Mouse (Mus musculus) cerebellum, postnatal 4 days (tissue): ENCODE results near the gene Pde4b.

Source experiments
- DNase-seq, 2 experiments: peaks; one replicate each; pipeline ENCODE4 v3.0.0; 2022; ENCODE audit warnings: low spot score in 2 of 2, mixed read lengths in 1 of 2

The Pde4b gene

DNA sequence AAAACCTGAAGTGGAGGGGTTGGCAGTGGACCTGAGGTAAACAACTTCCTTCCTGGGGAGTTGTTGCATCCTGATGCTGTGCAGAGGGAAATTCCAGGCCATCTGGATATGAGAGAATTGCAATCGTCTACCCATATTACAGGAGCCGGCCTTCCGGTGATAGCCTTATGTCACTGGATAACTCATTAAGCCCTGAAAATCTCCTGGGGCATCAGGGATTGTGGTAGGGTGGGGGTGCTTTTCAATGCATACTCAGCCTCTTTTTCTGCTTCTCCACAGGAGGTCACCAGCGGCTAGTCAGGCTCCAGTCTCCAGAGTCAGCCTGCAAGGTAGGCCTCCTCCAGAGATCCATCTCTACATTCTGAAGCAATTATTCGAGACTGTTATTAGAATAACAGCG lies 418.4 kb downstream of the Pde4b start:
- DNase-seq: no peak

DNA sequence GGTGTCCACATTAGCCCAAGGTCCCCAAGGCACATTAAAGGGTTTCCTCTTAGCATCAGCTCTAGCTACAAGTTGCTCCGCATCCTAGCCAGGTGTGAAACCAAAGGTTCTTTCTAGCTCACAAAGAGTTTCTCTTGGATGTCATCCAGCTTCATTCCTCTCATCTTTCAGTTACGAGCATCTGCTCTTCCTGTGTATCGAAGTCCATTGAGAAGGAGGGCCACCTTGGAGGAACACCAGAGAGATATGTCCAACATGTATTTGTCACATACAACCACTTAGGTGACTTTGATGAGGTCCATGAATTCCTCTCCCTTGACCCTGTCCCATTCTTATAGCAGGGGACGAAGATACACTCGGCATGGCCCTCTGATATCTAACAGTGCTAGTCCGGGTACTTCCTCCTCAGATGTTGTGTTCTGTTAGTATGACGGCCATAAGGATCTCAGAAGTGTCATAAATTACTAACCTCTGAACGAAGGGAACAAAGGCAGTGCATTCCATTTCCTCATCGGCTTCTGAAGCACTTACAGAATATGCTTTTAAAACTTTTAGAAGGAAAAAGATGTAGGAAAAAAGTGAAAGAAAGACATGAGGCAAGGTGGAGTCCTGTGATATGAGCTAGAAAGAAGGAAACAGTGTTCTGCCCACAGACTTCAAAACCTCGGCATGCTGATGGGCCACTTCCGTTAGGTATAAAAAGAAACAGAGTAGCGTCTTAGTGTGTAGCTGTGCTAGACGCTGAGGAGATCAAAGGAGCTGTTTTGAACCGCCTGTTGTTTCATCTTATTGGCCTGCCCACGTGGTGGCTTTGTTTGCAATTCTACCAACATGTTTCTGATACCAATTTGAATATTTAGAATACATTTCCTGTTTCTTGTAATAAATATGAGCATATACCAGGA lies 419.3 kb downstream of the Pde4b start:
- no peak for DNase-seq

DNA sequence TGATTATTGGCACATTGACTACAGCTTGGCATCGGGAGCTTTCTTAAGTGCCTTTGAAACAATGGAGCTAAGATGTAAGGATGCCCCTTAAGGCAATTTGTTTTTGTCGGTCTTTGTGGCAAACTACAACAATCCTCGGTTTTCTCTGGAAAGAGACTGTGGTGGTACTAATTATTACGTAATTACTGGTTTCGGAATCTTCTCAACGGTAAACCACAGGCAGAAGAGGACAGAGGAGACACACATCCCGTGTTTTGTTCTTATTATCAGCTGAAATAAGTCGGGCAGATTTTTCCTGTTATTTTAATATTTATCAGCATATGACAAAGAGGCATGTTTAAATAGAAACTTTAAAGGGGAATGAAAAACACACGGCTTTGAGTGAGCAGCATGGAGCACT lies 420.0 kb downstream of the Pde4b start:
- no peak for DNase-seq

DNA sequence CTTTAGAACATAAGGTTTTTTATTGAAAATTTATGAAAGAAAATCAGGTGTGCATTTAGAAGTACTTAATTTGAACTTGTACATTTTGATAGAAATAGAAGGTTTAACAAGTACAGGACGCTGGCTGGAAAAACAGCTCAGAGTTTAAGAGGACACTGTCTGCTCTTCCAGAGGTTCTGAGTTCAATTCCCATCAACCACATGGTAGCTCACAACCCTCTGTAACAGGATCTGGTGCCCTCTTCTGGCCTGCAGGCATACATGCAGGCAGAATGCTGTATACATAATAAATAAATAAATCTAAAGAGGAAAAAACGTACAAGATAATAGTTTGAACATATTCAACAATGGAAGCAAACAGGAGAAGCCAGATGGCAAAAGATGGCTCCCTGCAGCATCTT lies 420.4 kb downstream of the Pde4b start:
- DNase-seq: no peak

DNA sequence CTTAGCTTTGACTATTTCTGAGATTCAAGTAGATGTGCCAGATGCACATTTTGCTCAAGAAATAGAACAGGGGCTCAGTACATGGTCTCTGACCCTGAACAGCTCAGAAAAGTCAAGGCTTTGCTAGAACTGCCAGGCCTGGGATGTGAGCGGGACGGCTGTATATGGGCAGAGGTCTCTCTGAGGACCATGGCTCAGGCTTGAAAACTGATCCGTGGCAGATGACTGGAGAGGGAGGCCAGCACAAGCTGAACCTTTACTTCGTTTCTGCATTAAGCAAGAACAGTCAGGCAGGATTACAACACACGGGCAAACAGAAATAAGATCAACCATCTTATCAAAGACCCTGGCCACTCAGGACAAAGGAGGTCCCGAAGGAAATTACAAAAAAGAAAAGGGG lies 422.7 kb downstream of the Pde4b start:
- no peak for DNase-seq

DNA sequence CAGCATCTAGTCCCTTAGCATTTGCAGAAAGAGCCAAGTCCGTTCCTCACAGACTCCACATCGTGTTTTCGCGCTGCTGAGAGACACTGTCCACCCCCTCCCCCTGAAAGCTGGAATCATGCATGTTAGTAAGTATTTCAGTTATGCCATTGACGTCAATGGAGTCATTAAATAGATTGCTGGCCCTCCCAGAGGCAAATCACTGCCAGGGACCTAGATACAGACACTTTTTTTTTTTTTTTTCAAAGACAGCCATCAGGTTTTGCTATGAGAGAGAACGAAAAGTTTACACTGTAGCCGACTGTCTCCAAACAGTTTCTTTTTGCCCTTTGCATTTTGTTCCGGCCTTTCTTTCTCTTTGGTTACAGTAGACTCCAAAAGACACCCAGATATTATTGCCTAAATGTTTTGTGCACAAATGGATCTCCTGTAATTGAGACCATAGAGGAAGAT lies 423.6 kb downstream of the Pde4b start:
- peak in 1 of 2 experiments; percentile 24 for DNase-seq

DNA sequence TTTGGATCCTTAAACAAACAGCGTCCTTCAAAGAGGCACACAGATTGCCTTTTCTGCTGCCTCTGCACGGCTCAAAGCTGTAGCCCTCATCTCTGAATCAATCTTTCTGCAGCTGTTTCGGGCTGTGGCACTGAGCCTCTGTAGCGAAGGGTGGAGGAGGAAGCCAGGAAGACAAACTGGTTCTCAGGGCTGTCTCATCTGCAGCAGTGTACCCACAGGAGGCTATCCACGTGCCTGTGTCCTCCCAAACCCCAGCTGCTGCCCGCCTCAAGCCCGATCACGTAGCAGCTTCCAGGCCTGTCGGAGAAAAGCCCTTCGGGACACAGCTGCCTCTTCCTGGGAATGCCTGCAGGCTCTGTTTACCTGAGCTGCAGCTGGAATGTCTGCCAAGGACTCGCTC lies 424.2 kb downstream of the Pde4b start:
- no peak for DNase-seq

DNA sequence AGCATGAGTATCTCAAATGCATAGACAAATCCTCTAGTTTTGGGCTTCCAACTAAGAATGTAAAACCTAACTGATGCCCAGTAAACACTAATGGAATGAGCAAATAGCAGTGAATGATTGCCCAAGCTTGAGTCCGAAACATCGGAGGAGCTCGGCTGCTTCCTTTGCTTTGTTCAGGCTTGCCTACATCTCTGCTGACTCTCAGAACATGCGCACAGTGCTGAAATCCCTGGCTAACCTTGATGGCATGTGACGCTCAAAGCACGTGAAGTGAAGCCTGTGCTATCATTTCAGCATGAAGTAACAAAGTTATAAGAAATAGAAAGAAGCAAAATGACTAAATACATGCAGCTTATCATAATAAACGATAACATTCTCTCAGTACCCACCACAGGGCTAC lies 425.6 kb downstream of the Pde4b start:
- DNase-seq: no peak

DNA sequence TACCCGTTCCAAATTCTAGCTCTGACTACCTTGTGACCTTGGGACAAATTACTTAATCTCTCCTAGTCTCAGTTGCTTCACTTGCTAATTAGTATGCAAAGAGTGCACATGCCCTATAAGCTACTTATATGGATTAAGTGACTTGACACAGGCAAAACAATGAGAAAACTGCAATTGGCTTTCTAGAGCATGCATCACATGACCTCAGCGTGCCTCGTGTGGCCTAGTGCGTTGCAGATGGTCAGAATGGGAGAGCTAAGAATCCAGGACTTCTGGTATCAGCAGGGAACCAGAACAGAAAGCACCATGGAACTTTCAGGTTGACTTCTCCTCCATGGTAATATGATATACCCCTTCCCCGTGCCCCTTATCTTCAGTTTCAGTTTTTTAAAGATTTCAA lies 426.2 kb downstream of the Pde4b start:
- DNase-seq: no peak

DNA sequence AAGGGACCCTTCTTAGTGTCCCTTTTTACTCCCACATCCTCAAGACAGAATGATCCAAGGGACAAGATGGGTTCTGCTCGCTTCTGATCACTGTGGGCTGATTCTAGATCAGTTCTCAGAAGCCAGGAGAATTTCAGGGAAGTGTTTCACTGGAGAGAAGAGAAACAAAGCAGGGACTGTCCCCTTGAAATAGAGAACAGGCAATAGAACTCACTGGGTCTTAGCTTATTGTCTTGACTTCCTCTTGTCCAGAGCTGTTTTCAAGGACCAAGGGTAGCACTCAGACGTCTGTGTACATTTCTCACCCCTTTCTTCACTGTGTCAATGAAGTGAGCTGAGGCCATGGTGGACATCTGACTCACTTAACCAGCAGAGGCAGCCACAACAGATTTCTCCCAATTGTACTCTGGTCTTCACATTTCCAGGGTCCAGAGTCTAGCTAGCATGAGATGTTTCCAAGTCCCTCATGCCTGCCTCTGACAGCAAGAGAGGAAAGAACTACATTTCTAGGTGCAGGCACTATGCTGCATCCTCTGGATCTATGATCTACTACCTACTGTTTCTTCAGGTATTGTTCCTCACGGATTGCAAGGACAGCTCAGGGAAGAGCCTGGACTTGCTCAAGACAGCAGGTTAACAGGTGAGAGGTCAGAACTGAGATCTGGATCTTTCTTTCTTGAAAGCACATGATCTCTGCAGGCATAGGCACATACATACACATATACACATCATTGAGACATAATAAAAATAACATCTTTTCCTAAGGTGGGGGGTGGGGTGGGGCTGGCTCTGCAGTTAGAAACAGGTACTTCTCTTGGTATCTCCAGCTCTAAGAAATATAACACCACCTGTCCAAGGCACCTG lies 427.9 kb downstream of the Pde4b start:
- no peak for DNase-seq

DNA sequence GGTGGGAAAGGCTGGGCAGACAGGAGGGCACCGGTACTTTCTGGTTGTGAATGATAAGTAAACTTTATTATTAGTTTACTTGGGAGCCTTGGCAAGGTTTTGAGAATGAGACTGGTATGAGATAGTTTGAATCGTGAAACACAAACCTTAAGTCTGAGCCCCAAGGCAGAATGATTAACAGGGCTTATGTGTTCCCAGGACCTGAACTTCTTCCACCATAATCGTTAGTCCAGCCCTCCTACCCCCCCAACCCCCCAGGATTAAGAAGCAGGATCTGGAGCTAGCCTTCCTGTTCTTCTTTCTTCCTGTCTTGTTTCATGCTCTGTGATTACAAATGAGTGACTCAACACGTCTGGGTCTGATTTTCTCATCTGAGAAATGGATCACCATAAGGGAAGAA lies 429.1 kb downstream of the Pde4b start:
- no peak for DNase-seq

DNA sequence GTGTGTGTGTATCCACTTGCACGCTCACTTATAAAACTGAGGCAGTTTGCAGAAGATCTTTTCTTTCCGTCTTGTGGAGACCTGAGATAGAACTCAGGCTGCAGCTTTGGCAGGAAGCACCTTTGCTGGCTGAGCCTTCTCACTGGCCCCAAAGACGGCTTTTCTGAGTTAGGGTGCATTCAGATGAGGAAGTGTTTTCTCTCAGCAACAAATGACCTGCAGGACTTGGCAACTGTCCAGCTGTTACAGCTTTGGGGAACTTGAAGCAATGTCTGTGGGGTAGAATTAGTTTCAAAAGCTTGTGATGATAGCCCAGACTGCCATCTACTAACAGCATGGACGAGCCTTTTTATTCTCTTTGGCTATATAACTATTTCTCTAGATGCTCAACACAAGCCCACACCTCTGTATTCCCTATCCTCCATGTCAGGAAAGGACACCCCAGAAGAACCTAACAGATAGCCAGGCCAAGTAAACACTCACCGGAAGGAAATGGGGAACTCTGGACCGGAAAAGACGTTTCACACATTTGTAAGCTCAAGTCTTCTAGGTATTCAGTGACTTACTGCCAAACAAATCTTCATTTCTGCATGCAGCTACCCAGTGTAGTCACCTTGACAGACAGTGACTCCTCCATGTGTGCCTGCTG lies 429.8 kb downstream of the Pde4b start:
- DNase-seq: peak in 1 of 2 experiments; percentile 15

DNA sequence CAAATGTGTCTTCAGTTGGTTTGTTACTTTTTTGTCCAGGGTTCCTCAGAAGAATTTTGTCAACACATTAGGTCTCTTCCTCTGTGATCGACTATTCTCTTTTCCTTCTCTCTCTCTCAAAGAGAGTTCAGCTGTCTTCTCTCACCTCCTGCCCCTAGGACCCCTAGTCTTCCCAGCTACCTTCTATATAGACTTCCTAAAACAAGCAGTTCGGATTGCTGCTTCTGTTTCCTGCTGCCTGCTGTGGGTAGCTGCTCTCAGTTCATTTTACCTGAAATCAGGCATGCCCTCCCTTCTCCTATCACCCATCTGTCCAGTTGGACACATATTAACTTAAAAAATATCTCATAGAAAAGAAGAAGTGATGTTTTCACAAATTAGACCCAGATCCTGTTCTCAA lies 430.3 kb downstream of the Pde4b start:
- DNase-seq: no peak

DNA sequence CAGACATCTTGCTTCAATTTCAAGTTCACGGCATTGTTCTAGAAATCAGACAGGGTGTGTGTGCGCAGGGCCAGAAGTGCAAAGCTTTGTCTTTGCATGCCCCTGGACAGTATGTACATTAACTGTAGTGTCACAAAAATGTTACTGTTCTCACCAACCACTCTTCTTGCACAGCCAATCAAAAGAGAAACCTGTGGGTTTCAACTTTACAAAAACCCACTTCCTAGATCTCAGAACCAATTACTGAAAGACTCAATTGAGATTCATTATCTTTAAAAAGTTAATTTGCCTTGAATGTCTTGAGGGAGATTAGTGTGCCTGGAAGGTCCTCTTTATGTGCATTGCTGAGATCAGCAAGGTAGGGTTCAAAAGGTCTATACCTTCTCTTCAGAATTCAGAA lies 431.0 kb downstream of the Pde4b start:
- no peak for DNase-seq

DNA sequence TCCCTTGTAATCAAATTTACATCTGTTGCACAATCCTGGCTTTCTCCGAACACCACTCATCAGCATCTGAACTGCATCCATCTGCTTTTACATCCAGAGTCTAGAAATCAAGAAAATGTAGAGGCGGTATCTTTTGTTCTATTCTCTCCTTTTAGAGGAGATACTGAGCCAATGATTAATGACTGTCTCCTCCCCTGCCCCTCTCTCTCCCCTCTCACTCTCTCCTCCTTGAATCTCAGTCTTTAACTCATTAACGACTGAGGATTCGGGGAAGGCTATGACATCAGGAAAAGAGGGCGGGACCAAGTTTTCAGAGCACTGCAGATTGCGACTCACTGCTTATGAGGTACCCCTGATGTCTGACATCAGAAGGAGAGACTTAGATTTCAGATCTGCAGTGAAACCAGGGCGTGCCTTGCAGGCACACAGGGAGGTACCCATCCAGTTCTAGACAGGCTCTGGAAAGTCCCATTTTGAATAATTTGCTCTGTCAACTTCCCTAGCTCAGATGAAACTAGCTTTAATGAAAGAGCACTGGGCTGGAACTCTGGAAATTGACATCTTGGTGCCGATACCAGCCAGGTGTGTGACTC lies 433.4 kb downstream of the Pde4b start:
- DNase-seq: no peak

DNA sequence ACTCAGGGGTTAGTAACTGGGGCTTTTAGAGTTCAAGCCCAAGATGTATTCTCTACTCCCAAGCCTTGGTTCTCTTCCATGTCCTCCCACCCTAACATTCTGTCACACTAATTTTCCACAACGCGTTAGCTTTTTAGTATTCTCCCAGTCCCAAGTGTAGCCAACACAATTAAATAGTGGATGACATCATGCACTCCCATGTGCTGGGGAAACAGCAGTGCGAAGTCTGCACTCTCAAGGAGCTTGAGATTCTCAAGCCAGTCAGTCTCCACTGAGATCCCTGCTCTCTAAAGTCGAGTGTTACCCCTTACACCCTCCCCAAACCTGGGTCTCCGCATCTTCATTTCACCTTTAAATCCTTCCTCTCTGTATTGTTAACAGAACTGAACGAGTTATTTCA lies 434.1 kb downstream of the Pde4b start:
- no peak for DNase-seq

DNA sequence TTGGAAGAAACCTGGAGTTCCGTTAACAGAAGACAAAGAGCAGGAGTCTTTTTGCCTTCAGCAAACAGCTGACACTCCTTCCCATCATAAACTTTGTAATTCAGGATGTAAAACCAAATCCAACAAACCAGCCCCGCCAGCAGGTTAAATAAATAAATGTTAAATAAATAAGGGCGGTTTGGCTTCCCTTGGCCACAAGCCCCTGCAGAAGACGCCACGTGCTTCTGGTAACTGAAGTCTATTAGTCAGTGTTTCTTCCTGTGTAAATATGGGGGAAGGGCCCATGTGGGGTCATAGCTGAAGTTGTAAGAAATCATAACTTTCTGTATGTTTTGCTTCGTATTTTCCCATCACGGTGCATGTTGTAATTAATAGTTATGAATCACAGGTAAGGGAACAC lies 440.0 kb downstream of the Pde4b start:
- no peak for DNase-seq

DNA sequence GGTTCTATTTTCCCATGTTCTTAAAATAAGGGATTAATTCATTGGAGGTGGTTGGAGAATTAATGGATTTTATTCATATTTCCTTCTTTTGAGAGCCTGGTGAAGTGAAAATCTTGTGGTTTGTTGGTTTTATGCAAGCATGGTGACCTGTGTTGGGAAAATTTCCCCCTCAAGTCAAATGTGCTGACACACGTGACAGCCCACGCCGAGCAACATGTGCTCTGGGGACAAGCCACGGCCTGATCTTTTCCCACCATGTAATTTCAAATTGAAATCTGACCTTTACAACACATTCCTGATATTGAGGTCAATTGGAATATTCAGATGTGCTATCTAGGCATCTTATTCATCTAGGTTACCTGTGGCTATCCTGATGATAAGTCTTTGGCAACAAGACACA lies 443.5 kb downstream of the Pde4b start:
- DNase-seq: no peak

DNA sequence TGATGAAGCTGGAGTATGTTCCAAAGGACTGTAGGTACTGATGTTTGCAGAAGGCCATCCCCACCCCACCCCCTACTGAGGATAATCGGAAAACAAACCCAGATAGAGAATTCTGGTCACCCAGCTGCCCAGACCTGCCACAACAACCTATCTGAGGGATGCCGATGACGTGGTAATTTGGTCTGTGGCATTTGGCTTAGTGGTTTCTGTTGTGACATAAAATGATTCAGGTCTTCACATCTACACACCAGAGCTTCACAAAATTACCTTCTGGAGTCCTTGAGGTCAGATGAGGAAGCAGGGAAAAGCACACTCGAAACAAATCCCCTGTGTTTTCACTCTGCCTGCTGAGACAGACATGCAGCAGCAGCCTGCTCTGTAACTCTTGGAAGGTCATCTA lies 444.4 kb downstream of the Pde4b start:
- DNase-seq: no peak

DNA sequence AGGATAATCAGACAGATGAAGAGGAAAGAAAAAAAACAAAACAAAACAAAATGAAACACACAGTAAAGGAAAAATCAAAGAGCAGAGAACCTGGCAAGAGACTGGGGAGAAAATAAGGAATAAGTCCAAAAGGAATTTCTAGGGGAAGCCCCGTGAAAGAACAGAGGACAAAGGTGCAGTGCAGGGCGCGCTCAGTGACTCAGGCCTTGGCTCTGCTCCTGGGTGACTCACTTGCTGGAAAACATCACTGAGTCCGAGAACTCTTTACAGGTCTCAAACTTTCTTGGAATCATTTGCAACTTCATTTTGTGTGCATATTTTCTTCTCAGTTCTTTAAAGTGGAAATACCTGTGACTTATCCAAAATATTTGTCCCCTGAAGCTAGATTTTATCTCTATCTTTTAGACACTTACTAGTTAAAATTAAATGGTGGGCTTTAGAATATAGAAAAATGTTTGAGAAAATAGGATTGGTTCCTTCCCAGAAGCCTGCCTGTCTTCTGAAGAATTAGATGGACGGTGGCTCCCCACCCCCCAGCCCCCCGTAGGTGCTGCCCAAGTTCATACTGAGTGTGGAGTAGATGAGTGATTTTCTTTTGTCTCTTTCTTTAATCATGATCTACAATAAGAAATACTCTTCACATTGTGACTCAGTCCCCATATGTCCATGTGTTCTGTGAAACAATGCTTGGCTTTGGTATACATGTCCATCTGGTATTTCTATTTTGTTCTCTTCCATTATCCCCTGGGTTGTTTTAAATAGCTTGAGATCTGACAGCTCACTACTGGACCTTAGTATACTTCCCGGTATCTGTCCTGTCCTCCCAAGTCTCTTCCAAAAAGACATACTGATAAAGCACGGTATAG lies 446.1 kb downstream of the Pde4b start:
- no peak for DNase-seq
